Mouse (Mus musculus) spleen, adult 2 months (tissue): Measurements from ENCODE around the gene Wfikkn2. TPM values are rescaled to one million over a fixed set of nuclear protein-coding genes. Genes with fewer than 3 reads are reported as not detected.
A peak's percentile ranks its signal among the peaks of the same experiment; 100 is the strongest.

ENCODE experiments used
- DNase-seq, 2 experiments: peaks; one replicate each; pipeline versions ENCODE4 v3.0.0 to v3.0.0-alpha.2; 2012 to 2021; ENCODE audit warnings: low spot score in 2 of 2, low read depth in 1 of 2
- H3K27ac ChIP-seq: fragments of 200-500 bp; 2 replicates; pipeline ENCODE4 v1.5.1; 2012; ENCODE audit warnings: low read length, inconsistent platforms; ENCODE audit not compliant: insufficient read depth
- H3K27me3 ChIP-seq: fragments of 200-500 bp; 2 replicates; pipeline ENCODE4 v1.6.1; 2012; ENCODE audit warnings: mild to moderate bottlenecking, moderate library complexity, low read length, inconsistent platforms; ENCODE audit not compliant: control insufficient read depth, insufficient read depth
- H3K36me3 ChIP-seq: fragments of 200-500 bp; 2 replicates; pipeline ENCODE4 v1.6.1; 2012; ENCODE audit warnings: mild to moderate bottlenecking, low read length, inconsistent platforms; ENCODE audit not compliant: control insufficient read depth, insufficient read depth
- H3K4me1 ChIP-seq: fragments of 200-500 bp; 2 replicates; pipeline ENCODE4 v1.6.1; 2011; ENCODE audit warnings: inconsistent platforms; ENCODE audit not compliant: control insufficient read depth, insufficient read depth, insufficient read length
- H3K4me3 ChIP-seq: fragments of 200-500 bp; 2 replicates; pipeline ENCODE4 v1.5.1; 2011; ENCODE audit warnings: mild to moderate bottlenecking, inconsistent platforms; ENCODE audit not compliant: insufficient read depth, insufficient read length; ENCODE audit errors: extremely low read depth
- CTCF ChIP-seq: fragments of 200-500 bp; IDR thresholded peaks from 2 replicates; pipeline ENCODE4 v1.5.1; 2011; ENCODE audit warnings: mild to moderate bottlenecking, inconsistent platforms; ENCODE audit not compliant: insufficient read depth, insufficient read length, insufficient replicate concordance; ENCODE audit errors: extremely low read depth
- POLR2A ChIP-seq: fragments of 200-500 bp; IDR thresholded peaks from 2 replicates; pipeline ENCODE4 v1.6.1; 2011; ENCODE audit warnings: low read depth, low read length, inconsistent platforms
- WGBS: fragments of 180-500 bp; shearing (Covaris S2); methylation state at CpG from one replicate; pipeline ENCODE4 v1.1.7; 2018; 5-methylcytosine and 5-hydroxymethylcytosine counted together
- polyA plus RNA-seq: library from polyadenylated mRNA; depleted of rRNA; stranded (reverse); fragments of >200 nt; gene quantifications from 2 replicates; pipeline ENCODE4 v1.2.3, GENCODE M21; 2012

The Wfikkn2 gene
- polyA plus RNA-seq, 1 experiment = 0.69 TPM

- Histone ChIP-seq H3K27ac (no peak overlapping the region), H3K27me3 (no peaks in the 10 kb centered on the region), H3K36me3 (no peaks in the 10 kb centered on the region), H3K4me1 (peaks cover 3% of the 10 kb centered on the region; the same call in 1 of the 2 replicates), H3K4me3 (no peak overlapping the region)
- no peak for DNase-seq
- TF ChIP-seq POLR2A (no peak), CTCF (no peak)
- 82% methylated on average over 9 of the region's 9 CpGs for WGBS
These were observed 1.4 kb downstream of the Wfikkn2 start for GRCm38 (mm10) chr11:94244385-94244784.

- TF ChIP-seq POLR2A (no peak), CTCF (no peak)
- H3K4me3 ChIP-seq = no peak overlapping the region; the same call in 1 of the 2 replicates
- 48% methylated on average over 15 of the region's 15 CpGs for WGBS
These were observed 2.2 kb downstream of the Wfikkn2 start for GRCm38 (mm10) chr11:94243422-94244180.

GRCm38 (mm10) chr11:94242760-94243421, 2.9 kb downstream of the Wfikkn2 start:
- Histone ChIP-seq H3K27me3 (no peaks in the 10 kb centered on the region), H3K4me1 (peaks cover 3% of the 10 kb centered on the region; the same call in 1 of the 2 replicates), H3K27ac (no peak overlapping the region), H3K4me3 (peak overlapping the region; percentile 32; the same call in 1 of the 2 replicates), H3K36me3 (no peaks in the 10 kb centered on the region)
- WGBS = 13% methylated on average over 29 of the region's 29 CpGs
- TF ChIP-seq POLR2A (no peak), CTCF (no peak)
- DNase-seq = no peak

More at GRCm38 (mm10) chr11:94243422-94244180, 2.2 kb downstream of the Wfikkn2 start:
- no peak overlapping the region for H3K27ac ChIP-seq
- H3K36me3 ChIP-seq = no peaks in the 10 kb centered on the region
- no peaks in the 10 kb centered on the region for H3K27me3 ChIP-seq
- H3K4me1 ChIP-seq = peaks cover 3% of the 10 kb centered on the region; the same call in 1 of the 2 replicates
- no peak for DNase-seq

GRCm38 (mm10) chr11:94239706-94240105, 6.1 kb downstream of the Wfikkn2 start:
- Histone ChIP-seq H3K4me1 (peaks cover 3% of the 10 kb centered on the region; the same call in 1 of the 2 replicates), H3K36me3 (no peaks in the 10 kb centered on the region), H3K27me3 (no peaks in the 10 kb centered on the region), H3K27ac (no peak overlapping the region), H3K4me3 (no peak overlapping the region)
- 79% methylated on average over 9 of the region's 9 CpGs for WGBS
- TF ChIP-seq POLR2A (no peak), CTCF (no peak)
- no peak for DNase-seq

- WGBS = 91% methylated on average over 8 of the region's 8 CpGs
- TF ChIP-seq CTCF = no peak
- no peak for TF ChIP-seq POLR2A
- Histone ChIP-seq H3K27ac (no peak overlapping the region), H3K36me3 (no peaks in the 10 kb centered on the region), H3K4me1 (peaks cover 3% of the 10 kb centered on the region; the same call in 1 of the 2 replicates), H3K4me3 (no peak overlapping the region), H3K27me3 (no peaks in the 10 kb centered on the region)
- no peak for DNase-seq
These were observed 7.0 kb downstream of the Wfikkn2 start for GRCm38 (mm10) chr11:94238786-94239185.

GRCm38 (mm10) chr11:94236074-94236473, 9.7 kb downstream of the Wfikkn2 start:
- Histone ChIP-seq H3K36me3 (no peaks in the 10 kb centered on the region), H3K4me3 (no peak overlapping the region), H3K27ac (no peak overlapping the region), H3K27me3 (no peaks in the 10 kb centered on the region), H3K4me1 (no peaks in the 10 kb centered on the region)
- TF ChIP-seq CTCF (peak; percentile 87; the same call in 1 of the 2 replicates), POLR2A (no peak)
- WGBS = 44% methylated on average over 3 of the region's 3 CpGs
- DNase-seq = peak; percentile 39 to 56
